Mouse (Mus musculus) kidney, postnatal 36 days (tissue): Measurements from ENCODE around the gene Gm8257.
"Not testable (repeated sequence)": the region's sequence is repeated elsewhere in the genome, so short reads cannot be mapped to it uniquely, and the experiment has no call there.

Experiments
- DNase-seq, 2 experiments: peaks; one replicate each; pipeline ENCODE4 v3.0.0; 2021 to 2022; ENCODE audit warnings: mixed read lengths in 2 of 2

The Gm8257 gene

GRCm38 (mm10) chr14:44706356-44706755, at the start of gene Gm8257:
TSS of gene Gm8257 (minus strand) at chr14:44706456.
- DNase-seq, result not testable (repeated sequence)

- DNase-seq, result no peak
These were observed 44.0 kb upstream of the Gm8257 start, which contains the start of gene Gm8267 for GRCm38 (mm10) chr14:44750240-44750639. TSS of gene Gm8267 (minus strand) at chr14:44750340.

GRCm38 (mm10) chr14:44742789-44743188, 36.5 kb upstream of the Gm8257 start:
- not testable (repeated sequence) for DNase-seq

- not testable (repeated sequence) for DNase-seq
These were observed 24.5 kb upstream of the Gm8257 start for GRCm38 (mm10) chr14:44730711-44731110.

- not testable (repeated sequence) for DNase-seq
These were observed 78.5 kb downstream of the Gm8257 start, which contains the start of gene Gm5624 for GRCm38 (mm10) chr14:44627737-44628136. TSS of gene Gm5624 (minus strand) at chr14:44627938.
